Mouse (Mus musculus): ENCODE results near the gene Rps6ka4.

DNA sequence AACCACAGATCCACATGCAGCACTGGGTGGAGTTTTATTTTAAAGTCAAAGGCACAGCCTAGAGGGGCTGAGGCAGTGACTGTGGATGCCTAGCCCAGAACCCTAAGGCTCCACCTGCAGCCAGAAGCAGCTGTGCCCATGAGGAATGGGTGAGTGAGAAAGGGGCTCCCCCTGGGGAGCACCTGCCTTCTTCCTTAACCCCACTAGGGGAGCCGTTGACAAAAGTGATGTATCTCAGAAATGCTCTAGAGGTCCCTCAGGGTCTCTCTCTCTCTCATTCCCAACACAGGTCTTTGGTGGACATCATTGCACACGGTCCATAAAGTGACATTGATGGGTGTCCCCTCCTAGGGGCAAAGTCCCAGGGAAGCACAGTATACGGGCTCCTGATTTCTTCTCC lies 11.4 kb downstream of the Rps6ka4 start:
- TF ChIP-seq POLR2A (IDR thresholded peaks at IDR 0.05; ENCODE audit: insufficient read length, low read depth): no peak
- no peak for TF ChIP-seq USF1 (IDR thresholded peaks at IDR 0.05; ENCODE audit: low read depth)
- no peak for TF ChIP-seq TCF12 (IDR thresholded peaks at IDR 0.05; ENCODE audit: insufficient read depth, poor library complexity, severe bottlenecking)
- no peak for TF ChIP-seq MAX (IDR thresholded peaks at IDR 0.05; ENCODE audit: low read depth)
- no peak for TF ChIP-seq E2F4 (IDR thresholded peaks at IDR 0.05; ENCODE audit: insufficient read depth)
- no peak for TF ChIP-seq POLR2AphosphoS2 (IDR thresholded peaks at IDR 0.05; ENCODE audit: insufficient read length, low read depth)

Measured in myocyte (in vitro differentiated cells).